Mouse (Mus musculus): Measurements from ENCODE around the gene Pla1a.

DNA sequence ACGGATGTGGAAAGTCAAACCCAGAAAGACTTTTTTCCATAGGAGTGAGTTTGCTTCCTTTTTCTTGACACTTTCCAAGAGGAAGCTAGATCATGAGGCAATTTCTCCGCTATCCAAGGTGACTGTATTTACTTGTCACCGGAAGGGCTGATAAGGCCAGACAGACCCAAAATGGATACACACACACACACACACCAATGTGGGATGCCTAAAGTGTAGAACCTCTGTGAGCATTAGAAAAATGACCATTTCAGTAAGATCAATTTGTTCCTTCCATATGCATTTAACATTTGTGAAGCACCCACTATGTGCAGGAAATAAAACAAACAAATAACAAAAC, 69.7 kb downstream of the Pla1a start:
- no peak for TF ChIP-seq CTCF (IDR thresholded peaks at IDR 0.05; ENCODE audit: low read depth, low read length)
- no peak for TF ChIP-seq POLR2A (IDR thresholded peaks at IDR 0.05; ENCODE audit: borderline replicate concordance, low read depth, low read length)

Data from bone marrow macrophage, adult 2 months (primary cell).